Mouse (Mus musculus): Measurements from ENCODE around the gene Dnah8. TPM values are rescaled to one million over a fixed set of nuclear protein-coding genes. Genes with fewer than 3 reads are reported as not detected.
A peak's percentile ranks its signal among the peaks of the same experiment; 100 is the strongest.

Gene Dnah8
- polyA plus RNA-seq, 1 experiment from 2014 or later: 2.4 TPM

DNA sequence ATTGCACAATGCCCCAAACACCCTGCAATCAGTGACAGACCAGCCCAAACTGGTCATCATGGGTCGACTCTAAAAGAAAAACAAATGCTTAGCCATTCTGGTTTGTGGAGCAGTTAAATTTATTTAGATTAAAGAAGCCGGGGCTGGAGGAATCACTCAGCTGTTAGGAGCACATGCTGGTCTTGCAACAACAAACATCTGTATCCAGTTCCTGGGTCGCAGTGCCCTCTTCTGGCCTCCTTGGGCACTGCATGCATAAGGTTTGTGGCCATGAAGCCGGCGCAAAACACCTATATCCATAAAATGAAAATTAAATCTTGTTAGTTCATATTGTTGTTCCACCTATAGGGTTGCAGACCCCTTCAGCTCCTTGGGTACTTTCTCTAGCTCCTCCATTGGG, 57.5 kb downstream of the Dnah8 start:
- no peak overlapping the region for H3K4me2 ChIP-seq (replicated peaks; ENCODE audit: low read depth, low read length)
- H3K27me3 ChIP-seq (ENCODE audit: control insufficient read depth, insufficient read depth, low read length): no peaks in the 10 kb centered on the region
- no peak for ATAC-seq (ENCODE audit: low FRiP score)
- 28% methylated on average over 5 of the region's 5 CpGs for WGBS
- DNase-seq (ENCODE audit: low spot score): peak; percentile 81
- H3K27ac ChIP-seq (ENCODE audit: low read depth, low read length): no peak overlapping the region
- H3K9me3 ChIP-seq (ENCODE audit: control insufficient read depth, low read length): no peaks in the 10 kb centered on the region
- H3K4me3 ChIP-seq (ENCODE audit: low read depth, low read length): no peak overlapping the region
- no peaks in the 10 kb centered on the region for H3K4me1 ChIP-seq (replicated peaks; ENCODE audit: control insufficient read depth, insufficient read depth, low read length)
- H3K9ac ChIP-seq (ENCODE audit: low read depth, low read length): no peak overlapping the region
- H3K36me3 ChIP-seq (ENCODE audit: control insufficient read depth, insufficient read depth, low read length): no peaks in the 10 kb centered on the region

DNA sequence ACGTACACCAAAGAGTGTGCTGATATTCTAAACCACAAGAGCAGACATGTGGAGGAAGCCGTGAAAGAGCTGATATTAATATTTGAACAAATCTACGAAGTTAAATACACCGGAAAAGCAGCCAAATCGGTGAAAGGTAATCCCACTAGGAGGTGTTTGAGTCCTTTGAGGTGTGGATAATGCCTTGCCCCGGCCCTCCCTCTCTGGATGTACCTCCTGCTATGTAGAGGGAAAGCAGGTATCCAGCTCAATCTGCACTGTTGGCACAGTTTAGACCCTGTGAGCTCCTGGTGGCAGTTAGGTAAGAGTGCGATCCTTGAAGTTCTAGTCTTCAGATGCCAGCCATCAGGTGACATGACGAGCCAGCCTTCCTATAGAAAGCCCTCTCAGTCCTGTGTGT, 66.0 kb downstream of the Dnah8 start:
- ATAC-seq (ENCODE audit: low FRiP score): no peak
- WGBS: 92% methylated on average over 8 of the region's 8 CpGs
- H3K36me3 ChIP-seq (ENCODE audit: control insufficient read depth, insufficient read depth, low read length): no peaks in the 10 kb centered on the region
- no peaks in the 10 kb centered on the region for H3K4me1 ChIP-seq (replicated peaks; ENCODE audit: control insufficient read depth, insufficient read depth, low read length)
- H3K27me3 ChIP-seq (ENCODE audit: control insufficient read depth, insufficient read depth, low read length): no peaks in the 10 kb centered on the region
- no peak for DNase-seq (ENCODE audit: low spot score)
- no peak overlapping the region for H3K4me3 ChIP-seq (ENCODE audit: low read depth, low read length)
- no peaks in the 10 kb centered on the region for H3K9me3 ChIP-seq (ENCODE audit: control insufficient read depth, low read length)
- no peak overlapping the region for H3K27ac ChIP-seq (ENCODE audit: low read depth, low read length)
- no peak overlapping the region for H3K4me2 ChIP-seq (replicated peaks; ENCODE audit: low read depth, low read length)
- no peak overlapping the region for H3K9ac ChIP-seq (ENCODE audit: low read depth, low read length)

DNA sequence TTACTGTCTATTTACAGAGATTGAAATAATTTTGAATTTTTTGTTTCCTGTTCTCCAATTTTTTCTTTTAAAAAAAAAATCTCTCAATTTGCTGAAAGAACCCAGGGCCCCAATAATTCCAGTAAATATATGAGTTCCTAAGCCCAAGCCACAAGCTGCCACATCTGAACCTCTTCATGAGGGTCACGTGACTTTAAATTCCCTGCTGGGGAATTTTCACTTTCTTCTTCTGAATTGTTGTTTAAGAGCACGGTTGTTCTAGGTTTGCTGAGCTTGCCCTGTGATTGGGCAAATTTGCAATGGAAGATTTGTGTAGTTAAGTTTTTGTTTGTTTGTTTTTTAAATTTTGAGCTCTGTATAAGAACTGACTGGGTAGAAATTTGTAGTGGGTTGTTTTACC, 67.3 kb downstream of the Dnah8 start:
- H3K27ac ChIP-seq (ENCODE audit: low read depth, low read length): no peak overlapping the region
- no peaks in the 10 kb centered on the region for H3K4me1 ChIP-seq (replicated peaks; ENCODE audit: control insufficient read depth, insufficient read depth, low read length)
- H3K4me3 ChIP-seq (ENCODE audit: low read depth, low read length): no peak overlapping the region
- DNase-seq (ENCODE audit: low spot score): no peak
- 63% methylated on average over 2 of the region's 2 CpGs for WGBS
- H3K4me2 ChIP-seq (replicated peaks; ENCODE audit: low read depth, low read length): no peak overlapping the region
- H3K36me3 ChIP-seq (ENCODE audit: control insufficient read depth, insufficient read depth, low read length): no peaks in the 10 kb centered on the region
- H3K27me3 ChIP-seq (ENCODE audit: control insufficient read depth, insufficient read depth, low read length): no peaks in the 10 kb centered on the region
- H3K9me3 ChIP-seq (ENCODE audit: control insufficient read depth, low read length): no peaks in the 10 kb centered on the region
- no peak for ATAC-seq (ENCODE audit: low FRiP score)
- no peak overlapping the region for H3K9ac ChIP-seq (ENCODE audit: low read depth, low read length)

DNA sequence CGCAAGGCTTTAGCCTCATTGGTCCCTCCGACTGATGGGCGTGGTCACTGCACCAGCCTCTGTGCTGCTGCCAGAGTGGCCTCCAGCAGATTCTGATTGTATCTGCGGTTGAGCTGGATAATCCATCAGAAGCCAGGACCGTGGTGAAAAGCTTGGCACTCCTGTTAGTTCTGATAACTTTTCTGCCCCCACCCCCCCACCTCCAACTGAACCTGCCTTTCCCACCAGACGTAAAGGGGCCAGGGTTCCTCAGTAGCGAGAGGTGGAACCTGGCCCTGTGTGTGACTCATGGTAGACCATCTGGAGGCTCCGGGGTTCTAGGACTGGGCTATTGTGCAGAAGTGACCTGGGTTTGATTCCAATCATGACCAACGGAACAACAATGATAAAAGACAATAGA, 70.1 kb downstream of the Dnah8 start:
- Histone ChIP-seq H3K27ac (ENCODE audit: low read depth, low read length) (no peak overlapping the region), H3K9ac (ENCODE audit: low read depth, low read length) (no peak overlapping the region), H3K36me3 (ENCODE audit: control insufficient read depth, insufficient read depth, low read length) (no peaks in the 10 kb centered on the region), H3K4me1 (replicated peaks; ENCODE audit: control insufficient read depth, insufficient read depth, low read length) (no peaks in the 10 kb centered on the region), H3K9me3 (ENCODE audit: control insufficient read depth, low read length) (no peaks in the 10 kb centered on the region), H3K4me2 (replicated peaks; ENCODE audit: low read depth, low read length) (no peak overlapping the region), H3K4me3 (ENCODE audit: low read depth, low read length) (no peak overlapping the region), H3K27me3 (ENCODE audit: control insufficient read depth, insufficient read depth, low read length) (no peaks in the 10 kb centered on the region)
- 85% methylated on average over 9 of the region's 9 CpGs for WGBS
- DNase-seq (ENCODE audit: low spot score) (no peak), ATAC-seq (ENCODE audit: low FRiP score) (no peak)

DNA sequence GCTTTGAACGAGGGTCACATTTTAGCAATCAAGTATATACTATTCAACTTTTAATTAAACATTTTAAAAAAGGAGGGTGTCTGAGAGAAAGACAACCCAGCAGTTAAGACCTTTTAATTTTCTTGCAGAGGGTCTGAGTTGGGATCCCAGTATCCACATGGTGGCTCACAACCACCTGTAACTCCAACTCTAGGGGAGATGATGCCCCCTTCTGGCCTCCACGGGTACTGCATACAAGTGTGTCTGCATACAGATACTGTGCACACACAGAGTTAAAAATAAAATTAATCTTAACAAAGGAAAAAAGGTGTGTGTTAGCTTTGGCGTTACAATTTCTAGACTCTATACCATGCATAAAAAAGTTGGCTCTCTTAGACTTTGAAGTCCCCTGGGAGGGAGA, 90.6 kb downstream of the Dnah8 start:
- no peak overlapping the region for H3K9ac ChIP-seq (ENCODE audit: low read depth, low read length)
- H3K4me2 ChIP-seq (replicated peaks; ENCODE audit: low read depth, low read length): no peak overlapping the region
- H3K4me1 ChIP-seq (replicated peaks; ENCODE audit: control insufficient read depth, insufficient read depth, low read length): no peaks in the 10 kb centered on the region
- 72% methylated on average over 3 of the region's 3 CpGs for WGBS
- ATAC-seq (ENCODE audit: low FRiP score) (no peak), DNase-seq (ENCODE audit: low spot score) (no peak)
- H3K4me3 ChIP-seq (ENCODE audit: low read depth, low read length): no peak overlapping the region
- H3K27me3 ChIP-seq (ENCODE audit: control insufficient read depth, insufficient read depth, low read length): no peaks in the 10 kb centered on the region
- no peak overlapping the region for H3K27ac ChIP-seq (ENCODE audit: low read depth, low read length)
- H3K9me3 ChIP-seq (ENCODE audit: control insufficient read depth, low read length): no peaks in the 10 kb centered on the region
- H3K36me3 ChIP-seq (ENCODE audit: control insufficient read depth, insufficient read depth, low read length): no peaks in the 10 kb centered on the region

DNA sequence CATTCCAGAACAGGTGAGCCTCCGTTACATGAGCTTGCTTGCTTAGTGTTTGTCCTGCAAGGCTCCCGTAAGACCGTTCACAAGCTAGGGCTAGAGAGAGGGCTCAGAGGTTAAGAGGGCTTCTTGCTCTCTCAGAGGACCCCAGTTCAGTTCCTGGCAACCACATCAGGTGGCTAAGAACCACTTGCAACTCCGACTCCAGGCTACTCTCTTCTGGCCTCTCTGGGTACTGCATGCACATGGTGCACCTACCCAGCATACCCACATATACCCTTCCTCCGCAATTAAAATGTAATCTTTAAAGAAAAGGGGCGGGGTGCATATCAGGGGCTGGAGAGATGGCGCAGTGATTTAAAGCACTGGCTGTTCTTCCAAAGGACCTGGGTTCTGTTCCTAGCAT, 94.0 kb downstream of the Dnah8 start:
- Histone ChIP-seq H3K27me3 (ENCODE audit: control insufficient read depth, insufficient read depth, low read length) (no peaks in the 10 kb centered on the region), H3K4me2 (replicated peaks; ENCODE audit: low read depth, low read length) (no peak overlapping the region), H3K4me1 (replicated peaks; ENCODE audit: control insufficient read depth, insufficient read depth, low read length) (no peaks in the 10 kb centered on the region), H3K4me3 (ENCODE audit: low read depth, low read length) (no peak overlapping the region), H3K27ac (ENCODE audit: low read depth, low read length) (no peak overlapping the region), H3K36me3 (ENCODE audit: control insufficient read depth, insufficient read depth, low read length) (no peaks in the 10 kb centered on the region), H3K9ac (ENCODE audit: low read depth, low read length) (no peak overlapping the region), H3K9me3 (ENCODE audit: control insufficient read depth, low read length) (no peaks in the 10 kb centered on the region)
- ATAC-seq (ENCODE audit: low FRiP score): no peak
- WGBS: 94% methylated on average over 7 of the region's 7 CpGs
- DNase-seq (ENCODE audit: low spot score): no peak

DNA sequence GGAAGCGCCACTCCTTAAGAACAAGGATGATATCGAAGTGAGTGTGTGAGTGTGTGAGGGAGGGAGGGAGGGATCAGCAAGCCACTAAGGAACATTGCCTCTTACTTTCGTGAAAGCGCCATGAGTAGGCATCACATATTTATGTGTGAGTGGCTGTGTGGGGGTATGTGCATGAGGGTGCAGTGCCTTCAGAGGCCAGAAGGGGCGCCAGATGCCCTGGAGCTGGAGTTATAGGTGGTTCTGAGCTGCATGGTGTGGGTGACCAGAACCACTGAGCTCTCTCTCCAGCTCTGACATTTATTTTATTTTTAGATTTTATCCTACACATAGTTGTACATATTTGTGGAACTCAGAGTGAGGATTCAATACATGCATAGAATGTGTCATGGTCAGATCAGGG, 94.9 kb downstream of the Dnah8 start:
- ATAC-seq (ENCODE audit: low FRiP score) (no peak), DNase-seq (ENCODE audit: low spot score) (no peak)
- H3K9me3 ChIP-seq (ENCODE audit: control insufficient read depth, low read length): no peaks in the 10 kb centered on the region
- H3K36me3 ChIP-seq (ENCODE audit: control insufficient read depth, insufficient read depth, low read length): no peaks in the 10 kb centered on the region
- H3K4me2 ChIP-seq (replicated peaks; ENCODE audit: low read depth, low read length): no peak overlapping the region
- no peak overlapping the region for H3K4me3 ChIP-seq (ENCODE audit: low read depth, low read length)
- no peaks in the 10 kb centered on the region for H3K27me3 ChIP-seq (ENCODE audit: control insufficient read depth, insufficient read depth, low read length)
- H3K4me1 ChIP-seq (replicated peaks; ENCODE audit: control insufficient read depth, insufficient read depth, low read length): no peaks in the 10 kb centered on the region
- no peak overlapping the region for H3K9ac ChIP-seq (ENCODE audit: low read depth, low read length)
- WGBS: 80% methylated on average over 5 of the region's 5 CpGs
- H3K27ac ChIP-seq (ENCODE audit: low read depth, low read length): no peak overlapping the region

DNA sequence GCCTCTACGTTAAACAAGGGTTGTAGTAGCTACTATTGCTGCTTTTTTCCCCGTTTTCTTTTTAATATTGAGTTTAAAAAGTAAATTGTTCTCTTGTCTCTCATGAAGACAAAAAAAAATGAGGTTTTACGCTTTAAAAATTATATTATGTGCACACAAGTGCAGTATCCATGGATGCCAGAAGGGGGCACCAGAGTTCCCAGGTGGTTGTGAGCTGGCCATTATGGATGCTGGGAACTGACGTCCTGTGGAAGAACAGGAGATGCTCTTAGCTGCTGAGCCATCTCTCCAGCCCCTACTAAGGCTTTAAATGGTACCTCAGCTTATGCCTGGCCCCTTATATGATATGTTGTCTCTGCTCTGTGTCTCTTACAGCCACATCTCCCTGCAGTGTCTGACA, 103.6 kb downstream of the Dnah8 start:
- WGBS: 54% methylated on average over 4 of the region's 4 CpGs
- Histone ChIP-seq H3K27ac (ENCODE audit: low read depth, low read length) (no peak overlapping the region), H3K36me3 (ENCODE audit: control insufficient read depth, insufficient read depth, low read length) (no peaks in the 10 kb centered on the region), H3K4me2 (replicated peaks; ENCODE audit: low read depth, low read length) (no peak overlapping the region), H3K27me3 (ENCODE audit: control insufficient read depth, insufficient read depth, low read length) (no peaks in the 10 kb centered on the region), H3K4me1 (replicated peaks; ENCODE audit: control insufficient read depth, insufficient read depth, low read length) (no peaks in the 10 kb centered on the region), H3K9me3 (ENCODE audit: control insufficient read depth, low read length) (no peaks in the 10 kb centered on the region), H3K4me3 (ENCODE audit: low read depth, low read length) (no peak overlapping the region), H3K9ac (ENCODE audit: low read depth, low read length) (no peak overlapping the region)
- ATAC-seq (ENCODE audit: low FRiP score): no peak
- no peak for DNase-seq (ENCODE audit: low spot score)

DNA sequence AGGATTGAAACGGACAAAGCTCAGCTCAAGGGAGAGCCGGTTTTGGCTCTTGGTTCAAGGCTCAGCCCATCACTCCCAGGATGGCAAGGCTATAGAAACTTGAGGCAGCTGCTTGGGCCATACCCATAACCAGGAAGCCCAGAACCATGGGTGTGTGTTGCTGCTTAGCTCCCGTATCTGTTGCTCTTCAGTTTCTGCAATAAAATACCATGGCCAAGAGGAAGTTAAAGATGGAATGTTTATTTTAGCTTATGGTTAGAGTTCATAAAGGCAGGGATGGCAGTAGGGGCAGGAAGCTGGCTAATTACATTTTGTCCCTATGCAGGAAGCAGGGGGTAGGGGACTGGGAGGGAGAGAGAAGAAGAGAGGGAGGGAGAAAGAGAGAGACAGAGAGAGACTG, 108.6 kb downstream of the Dnah8 start:
- ATAC-seq (ENCODE audit: low FRiP score): no peak
- H3K4me3 ChIP-seq (ENCODE audit: low read depth, low read length): no peak overlapping the region
- H3K4me2 ChIP-seq (replicated peaks; ENCODE audit: low read depth, low read length): no peak overlapping the region
- WGBS: 86% methylated on average over 3 of the region's 3 CpGs
- no peaks in the 10 kb centered on the region for H3K27me3 ChIP-seq (ENCODE audit: control insufficient read depth, insufficient read depth, low read length)
- H3K9ac ChIP-seq (ENCODE audit: low read depth, low read length): no peak overlapping the region
- no peaks in the 10 kb centered on the region for H3K36me3 ChIP-seq (ENCODE audit: control insufficient read depth, insufficient read depth, low read length)
- H3K4me1 ChIP-seq (replicated peaks; ENCODE audit: control insufficient read depth, insufficient read depth, low read length): no peaks in the 10 kb centered on the region
- H3K9me3 ChIP-seq (ENCODE audit: control insufficient read depth, low read length): no peaks in the 10 kb centered on the region
- no peak for DNase-seq (ENCODE audit: low spot score)
- no peak overlapping the region for H3K27ac ChIP-seq (ENCODE audit: low read depth, low read length)
